Mouse (Mus musculus) myocyte (in vitro differentiated cells): ENCODE measurements around the gene Mettl7a2. TPM values are rescaled to one million over a fixed set of nuclear protein-coding genes. Genes with fewer than 3 reads are reported as not detected.
"Not testable (repeated sequence)": the region's sequence is repeated elsewhere in the genome, so short reads cannot be mapped to it uniquely, and the experiment has no call there.

Experiments used
- H3K27me3 ChIP-seq: one replicate; pipeline ENCODE4 v1.6.1; 2011; ENCODE audit not compliant: control insufficient read depth, insufficient read depth, insufficient read length
- H3K36me3 ChIP-seq: one replicate; pipeline ENCODE4 v1.6.1; 2011; ENCODE audit not compliant: control insufficient read depth, insufficient read depth
- H3K4me2 ChIP-seq: one replicate; pipeline ENCODE4 v1.6.1; 2011; ENCODE audit warnings: low read depth, control low read depth
- H3K4me3 ChIP-seq: one replicate; pipeline ENCODE4 v1.5.1; 2011; ENCODE audit warnings: mild to moderate bottlenecking, control low read depth, moderate library complexity
- H3K79me2 ChIP-seq: one replicate; pipeline ENCODE4 v1.6.1; 2011; ENCODE audit not compliant: control insufficient read depth, insufficient read depth
- H3ac ChIP-seq: one replicate; pipeline ENCODE4 v1.6.1; 2011; ENCODE audit not compliant: control insufficient read depth, insufficient read length
- CEBPB ChIP-seq: IDR thresholded peaks from 2 replicates; pipeline ENCODE4 v1.6.1; 2011; ENCODE audit warnings: mild to moderate bottlenecking, moderate library complexity; ENCODE audit not compliant: poor library complexity, insufficient read depth, severe bottlenecking
- E2F4 ChIP-seq: IDR thresholded peaks from one replicate; pipeline ENCODE4 v1.6.1; 2011; ENCODE audit warnings: mild to moderate bottlenecking, control low read depth, moderate library complexity; ENCODE audit not compliant: insufficient read depth
- MAX ChIP-seq: IDR thresholded peaks from one replicate; pipeline ENCODE4 v1.6.1; 2011; ENCODE audit warnings: low read depth, mild to moderate bottlenecking, control low read depth
- MYOD1 ChIP-seq, 3 experiments: IDR thresholded peaks; one replicate each; pipeline ENCODE4 v1.6.1; 2011; ENCODE audit warnings: control low read depth in 2 of 3, low read depth in 2 of 3, mild to moderate bottlenecking in 2 of 3, moderate library complexity in 1 of 3; ENCODE audit not compliant: insufficient read length in 2 of 3, control insufficient read depth in 1 of 3
- POLR2A ChIP-seq: IDR thresholded peaks from one replicate; pipeline ENCODE4 v1.6.1; 2011; ENCODE audit warnings: low read depth, mild to moderate bottlenecking, control low read depth, moderate library complexity; ENCODE audit not compliant: insufficient read length
- POLR2AphosphoS2 ChIP-seq: IDR thresholded peaks from one replicate; pipeline ENCODE4 v1.6.1; 2011; ENCODE audit warnings: low read depth, control low read depth; ENCODE audit not compliant: insufficient read length
- REST ChIP-seq: IDR thresholded peaks from one replicate; pipeline ENCODE4 v1.6.1; 2011; ENCODE audit warnings: mild to moderate bottlenecking, control low read depth, moderate library complexity; ENCODE audit not compliant: insufficient read depth, insufficient read length
- SRF ChIP-seq: IDR thresholded peaks from one replicate; pipeline ENCODE4 v1.6.1; 2011; ENCODE audit warnings: low read depth; ENCODE audit not compliant: control insufficient read depth, insufficient read length
- TCF12 ChIP-seq: IDR thresholded peaks from one replicate; pipeline ENCODE4 v1.6.1; 2011; ENCODE audit warnings: mild to moderate bottlenecking, control low read depth; ENCODE audit not compliant: poor library complexity, insufficient read depth, severe bottlenecking
- TCF3 ChIP-seq: IDR thresholded peaks from one replicate; pipeline ENCODE4 v1.6.1; 2011; ENCODE audit warnings: low read depth, control low read depth; ENCODE audit not compliant: insufficient read length
- USF1 ChIP-seq: IDR thresholded peaks from one replicate; pipeline ENCODE4 v1.6.1; 2011; ENCODE audit warnings: low read depth, mild to moderate bottlenecking, control low read depth, moderate library complexity
- polyA plus RNA-seq: library from polyadenylated mRNA; unstranded; fragments of >200 nt; fragmentation: generic; extraction: Trizol; gene quantifications from one replicate; pipeline ENCODE4 v1.2.1, GENCODE M21; 2012; ENCODE audit warnings: missing spikeins

Gene Mettl7a2
- polyA plus RNA-seq, 1 experiment, result not detected

GRCm38 (mm10) chr15:100334629-100335028 is 18.4 kb upstream of the Mettl7a2 start, which contains the start of gene Mettl7a3:
TSS of gene Mettl7a3 (plus strand) at chr15:100334929.
- no peaks in the 10 kb centered on the region for H3K79me2 ChIP-seq
- H3ac ChIP-seq, result no peak within 1 kb of the TSS
- peaks cover 5% of the 10 kb centered on the region for H3K27me3 ChIP-seq
- H3K36me3 ChIP-seq, result no peaks in the 10 kb centered on the region
- H3K4me2 ChIP-seq, result no peak within 1 kb of the TSS
- no peak within 1 kb of the TSS for H3K4me3 ChIP-seq
- TF ChIP-seq E2F4, result no peak
- no peak for TF ChIP-seq CEBPB
- no peak for TF ChIP-seq SRF
- TF ChIP-seq TCF3, result no peak
- TF ChIP-seq TCF12, result no peak

GRCm38 (mm10) chr15:100337328-100337727 is 15.7 kb upstream of the Mettl7a2 start:
- H3K4me2 ChIP-seq, H3K79me2 ChIP-seq, H3K36me3 ChIP-seq, H3K27me3 ChIP-seq, H3ac ChIP-seq, H3K4me3 ChIP-seq: not testable (repeated sequence)

GRCm38 (mm10) chr15:100337847-100338246 is 15.2 kb upstream of the Mettl7a2 start:
- not testable (repeated sequence) for H3K27me3 ChIP-seq, H3K36me3 ChIP-seq

GRCm38 (mm10) chr15:100341314-100341980 is 11.6 kb upstream of the Mettl7a2 start:
- not testable (repeated sequence) for H3K36me3 ChIP-seq, H3K27me3 ChIP-seq, H3ac ChIP-seq, H3K79me2 ChIP-seq, H3K4me2 ChIP-seq, H3K4me3 ChIP-seq

More at GRCm38 (mm10) chr15:100337847-100338246, 15.2 kb upstream of the Mettl7a2 start:
- H3K4me3 ChIP-seq, H3K79me2 ChIP-seq, H3ac ChIP-seq, H3K4me2 ChIP-seq: not testable (repeated sequence)

GRCm38 (mm10) chr15:100345484-100345883 is 7.5 kb upstream of the Mettl7a2 start:
- Histone ChIP-seq H3K4me2 (no peak overlapping the region), H3K27me3 (peaks cover 4% of the 10 kb centered on the region), H3ac (no peak overlapping the region), H3K79me2 (no peaks in the 10 kb centered on the region), H3K4me3 (no peak overlapping the region), H3K36me3 (no peaks in the 10 kb centered on the region)
- TF ChIP-seq MYOD1 (IDR thresholded peaks at IDR 0.05; ENCODE audit: control insufficient read depth in 1 of 3, insufficient read length in 2 of 3, low read depth in 2 of 3), result no peak
- no peak for TF ChIP-seq REST
- no peak for TF ChIP-seq E2F4
- TF ChIP-seq TCF12, result no peak
- no peak for TF ChIP-seq SRF

- Histone ChIP-seq H3K36me3 (no peaks in the 10 kb centered on the region), H3K27me3 (peaks cover 4% of the 10 kb centered on the region), H3K4me3 (no peak overlapping the region), H3K4me2 (no peak overlapping the region), H3K79me2 (no peaks in the 10 kb centered on the region), H3ac (no peak overlapping the region)
- TF ChIP-seq SRF, result no peak
- TF ChIP-seq POLR2A, result no peak
- no peak for TF ChIP-seq TCF3
- TF ChIP-seq CEBPB, result no peak
- no peak for TF ChIP-seq E2F4
- no peak for TF ChIP-seq POLR2AphosphoS2
- no peak for TF ChIP-seq MYOD1 (IDR thresholded peaks at IDR 0.05; ENCODE audit: control insufficient read depth in 1 of 3, insufficient read length in 2 of 3, low read depth in 2 of 3)
These were observed 6.2 kb upstream of the Mettl7a2 start for GRCm38 (mm10) chr15:100346761-100347160.

GRCm38 (mm10) chr15:100349496-100349895 is 3.5 kb upstream of the Mettl7a2 start:
- TF ChIP-seq MYOD1 (IDR thresholded peaks at IDR 0.05; ENCODE audit: control insufficient read depth in 1 of 3, insufficient read length in 2 of 3, low read depth in 2 of 3) (no peak), POLR2A (no peak), MAX (no peak), USF1 (no peak), POLR2AphosphoS2 (no peak), CEBPB (no peak), TCF12 (no peak), TCF3 (no peak)
- Histone ChIP-seq H3K27me3 (peaks cover 7% of the 10 kb centered on the region), H3ac (no peak overlapping the region), H3K36me3 (no peaks in the 10 kb centered on the region), H3K79me2 (no peaks in the 10 kb centered on the region), H3K4me3 (no peak overlapping the region), H3K4me2 (no peak overlapping the region)
